Mouse (Mus musculus) hindbrain, embryonic 11.5 days (tissue): ENCODE results near the gene Slc34a1. TPM values are rescaled to one million over a fixed set of nuclear protein-coding genes. Genes with fewer than 3 reads are reported as not detected.

Experiments
- ATAC-seq: fragments of 200-750 bp; cut with Nextera tagmentation; 2 replicates; pipeline ENCODE4 v1.8.0; 2017; ENCODE audit warnings: mild to moderate bottlenecking, moderate TSS enrichment, moderate library complexity; ENCODE audit not compliant: low FRiP score
- DNase-seq: peaks from one replicate; pipeline ENCODE4 v3.0.0-alpha.2; 2015; ENCODE audit warnings: low spot score
- H3K27ac ChIP-seq: fragments of 300-500 bp; sonication (generic); 2 replicates; pipeline ENCODE4 v1.5.1; 2014; ENCODE audit warnings: mild to moderate bottlenecking, low read depth, low read length
- H3K27me3 ChIP-seq: fragments of 300-500 bp; sonication (generic); 2 replicates; pipeline ENCODE4 v1.6.1; 2014; ENCODE audit warnings: mild to moderate bottlenecking, low read length, moderate library complexity, mixed read lengths; ENCODE audit not compliant: control insufficient read depth, insufficient read depth
- H3K36me3 ChIP-seq: fragments of 300-500 bp; sonication (generic); 2 replicates; pipeline ENCODE4 v1.6.1; 2014; ENCODE audit warnings: mild to moderate bottlenecking, low read length, moderate library complexity, mixed read lengths; ENCODE audit not compliant: control insufficient read depth, insufficient read depth
- H3K4me1 ChIP-seq: fragments of 300-500 bp; sonication (generic); replicated peaks from 2 replicates; pipeline ENCODE4 v1.6.1; 2014; ENCODE audit warnings: low read length, mixed read lengths; ENCODE audit not compliant: control insufficient read depth, insufficient read depth
- H3K4me2 ChIP-seq: fragments of 300-500 bp; sonication (generic); replicated peaks from 2 replicates; pipeline ENCODE4 v1.6.1; 2014; ENCODE audit warnings: mild to moderate bottlenecking, low read depth, low read length
- H3K4me3 ChIP-seq: fragments of 300-500 bp; sonication (generic); 2 replicates; pipeline ENCODE4 v1.5.1; 2014; ENCODE audit warnings: low read depth, low read length
- H3K9ac ChIP-seq: fragments of 300-500 bp; sonication (generic); 2 replicates; pipeline ENCODE4 v1.6.1; 2014; ENCODE audit warnings: low read depth, low read length
- H3K9me3 ChIP-seq: fragments of 300-500 bp; sonication (generic); 2 replicates; pipeline ENCODE4 v1.6.1; 2016; ENCODE audit warnings: low read length; ENCODE audit not compliant: control insufficient read depth
- WGBS: fragments of 180-500 bp; shearing (Covaris S2); extraction: QIAGEN DNeasy Blood & Tissue Kit; methylation state at CpG from one replicate; pipeline ENCODE4 v1.1.7; 2014; 5-methylcytosine and 5-hydroxymethylcytosine counted together
- polyA plus RNA-seq: library from polyadenylated mRNA; unstranded; fragments of >200 nt; fragmentation: Nextera tagmentation; extraction: Ambion mirVana; gene quantifications from 2 replicates; pipeline ENCODE4 v1.2.1, GENCODE M21; 2014

Gene Slc34a1
- polyA plus RNA-seq, 1 experiment from 2014 or later, result not detected

GRCm38 (mm10) chr13:55408546-55409120, 10.6 kb downstream of the Slc34a1 start:
- DNase-seq (no peak), ATAC-seq (no peak)
- Histone ChIP-seq H3K27me3 (no peaks in the 10 kb centered on the region), H3K4me1 (0 out of 2 replicates have a peak, but pooled peaks cover 2% of the 10 kb centered on the region), H3K9ac (no peak overlapping the region), H3K4me2 (no peak overlapping the region), H3K27ac (no peak overlapping the region), H3K9me3 (no peaks in the 10 kb centered on the region), H3K4me3 (no peak overlapping the region), H3K36me3 (no peaks in the 10 kb centered on the region)
- WGBS, result 86% methylated on average over 19 of the region's 19 CpGs

- peaks cover 5% of the 10 kb centered on the region; the same call in 1 of the 2 replicates for H3K27me3 ChIP-seq
- no peaks in the 10 kb centered on the region for H3K4me1 ChIP-seq
- no peaks in the 10 kb centered on the region for H3K36me3 ChIP-seq
- ATAC-seq (no peak), DNase-seq (no peak)
- no peak overlapping the region for H3K4me2 ChIP-seq
- no peak overlapping the region for H3K4me3 ChIP-seq
- H3K27ac ChIP-seq, result no peak overlapping the region
- 70% methylated on average over 7 of the region's 7 CpGs for WGBS
- H3K9ac ChIP-seq, result no peak overlapping the region
- no peaks in the 10 kb centered on the region for H3K9me3 ChIP-seq
These were observed 13.8 kb downstream of the Slc34a1 start for GRCm38 (mm10) chr13:55411826-55412225.

GRCm38 (mm10) chr13:55412643-55413307, 14.8 kb downstream of the Slc34a1 start:
- H3K9me3 ChIP-seq, result no peaks in the 10 kb centered on the region
- no peak overlapping the region for H3K4me3 ChIP-seq
- H3K27ac ChIP-seq, result no peak overlapping the region
- no peak overlapping the region for H3K9ac ChIP-seq
- no peaks in the 10 kb centered on the region for H3K36me3 ChIP-seq
- no peak overlapping the region for H3K4me2 ChIP-seq
- H3K4me1 ChIP-seq, result no peaks in the 10 kb centered on the region
- no peak for DNase-seq
- WGBS, result 85% methylated on average over 13 of the region's 13 CpGs
- peaks cover 9% of the 10 kb centered on the region; the same call in 1 of the 2 replicates for H3K27me3 ChIP-seq
- no peak for ATAC-seq

- Histone ChIP-seq H3K9me3 (no peaks in the 10 kb centered on the region), H3K36me3 (no peaks in the 10 kb centered on the region), H3K4me1 (no peaks in the 10 kb centered on the region), H3K4me3 (no peak overlapping the region), H3K9ac (no peak overlapping the region), H3K27me3 (peaks cover 11% of the 10 kb centered on the region; the same call in 1 of the 2 replicates), H3K4me2 (no peak overlapping the region), H3K27ac (no peak overlapping the region)
- ATAC-seq (no peak), DNase-seq (no peak)
- WGBS, result 81% methylated on average over 12 of the region's 12 CpGs
These were observed 15.3 kb downstream of the Slc34a1 start for GRCm38 (mm10) chr13:55413333-55413732.

- H3K4me2 ChIP-seq, result peak within 1 kb of the TSS; percentile 62
- WGBS, result 11% methylated on average over 41 of the region's 41 CpGs
- peak; percentile 71 for DNase-seq
- H3K9ac ChIP-seq, result peak within 1 kb of the TSS; percentile 55
- ATAC-seq, result peak; percentile 45; the same call in 1 of the 2 replicates
- H3K36me3 ChIP-seq, result no peaks in the 10 kb centered on the region
- no peaks in the 10 kb centered on the region for H3K4me1 ChIP-seq
- no peak within 1 kb of the TSS for H3K27ac ChIP-seq
- H3K27me3 ChIP-seq, result peaks cover 21% of the 10 kb centered on the region
- peak within 1 kb of the TSS; percentile 31 for H3K4me3 ChIP-seq
- H3K9me3 ChIP-seq, result no peaks in the 10 kb centered on the region
These were observed 16.9 kb downstream of the Slc34a1 start, which contains the start of gene Pfn3 for GRCm38 (mm10) chr13:55414743-55415380. Pfn3 (minus strand) TSS chr13:55415232.

GRCm38 (mm10) chr13:55418004-55418403, 20.0 kb downstream of the Slc34a1 start:
- no peak overlapping the region for H3K4me3 ChIP-seq
- 0 out of 2 replicates have a peak overlapping the region, but pooled peaks have one; percentile 17 for H3K4me2 ChIP-seq
- H3K27me3 ChIP-seq, result peaks cover 45% of the 10 kb centered on the region
- H3K27ac ChIP-seq, result no peak overlapping the region
- DNase-seq, result peak; percentile 90
- H3K4me1 ChIP-seq, result peaks cover 3% of the 10 kb centered on the region; the same call in 1 of the 2 replicates
- WGBS, result 12% methylated on average over 12 of the region's 12 CpGs
- H3K36me3 ChIP-seq, result no peaks in the 10 kb centered on the region
- H3K9me3 ChIP-seq, result no peaks in the 10 kb centered on the region
- 0 out of 2 replicates have a peak overlapping the region, but pooled peaks have one; percentile 19 for H3K9ac ChIP-seq
- peak; percentile 71; the same call in 1 of the 2 replicates for ATAC-seq

- H3K9me3 ChIP-seq, result no peaks in the 10 kb centered on the region
- 88% methylated on average over 5 of the region's 5 CpGs for WGBS
- DNase-seq (no peak), ATAC-seq (no peak)
- H3K4me1 ChIP-seq, result peaks cover 3% of the 10 kb centered on the region; the same call in 1 of the 2 replicates
- H3K4me3 ChIP-seq, result no peak overlapping the region
- no peak overlapping the region for H3K27ac ChIP-seq
- no peak overlapping the region for H3K9ac ChIP-seq
- peaks cover 45% of the 10 kb centered on the region for H3K27me3 ChIP-seq
- H3K36me3 ChIP-seq, result no peaks in the 10 kb centered on the region
- no peak overlapping the region for H3K4me2 ChIP-seq
These were observed 21.2 kb downstream of the Slc34a1 start for GRCm38 (mm10) chr13:55419142-55419541.

GRCm38 (mm10) chr13:55420018-55420932, 22.3 kb downstream of the Slc34a1 start:
- H3K4me2 ChIP-seq, result no peak overlapping the region; the same call in 1 of the 2 replicates
- H3K4me1 ChIP-seq, result peaks cover 3% of the 10 kb centered on the region; the same call in 1 of the 2 replicates
- no peaks in the 10 kb centered on the region for H3K9me3 ChIP-seq
- 30% methylated on average over 51 of the region's 51 CpGs for WGBS
- no peaks in the 10 kb centered on the region for H3K36me3 ChIP-seq
- DNase-seq (no peak), ATAC-seq (0 out of 2 replicates have a peak, but pooled peaks have one; percentile 40)
- H3K27me3 ChIP-seq, result peaks cover 40% of the 10 kb centered on the region
- no peak overlapping the region for H3K9ac ChIP-seq
- no peak overlapping the region for H3K27ac ChIP-seq
- H3K4me3 ChIP-seq, result no peak overlapping the region
